Comparison of ENCODE assay signal across 14 mouse cellular contexts in genomic region chr7:25738277-25738676, GRCm38 (mm10).
"Had no signal": no experiment of that assay in that cellular context is flagged by ENCODE, and none has a peak within 500 bp of the region (broad histone marks: within the 10 kb centered on the region; RNA-seq: fewer than 3 reads in every experiment).

No protein-coding gene starts in this region.

- DNase-seq: kidney, adult 2 months; kidney, postnatal 25 days; layer of hippocampus, adult 9-11 months; layer of hippocampus, postnatal 36 days; right cerebral cortex, adult 18-20 months; right cerebral cortex, postnatal 25 days; thymus, postnatal 4 days had no signal

- H3K27me3 ChIP-seq: kidney, embryonic 15.5 days; limb, embryonic 12.5 days; lung, embryonic 15.5 days; midbrain, embryonic 12.5 days had no signal

- H3K4me1 ChIP-seq: kidney, embryonic 15.5 days; limb, embryonic 12.5 days; lung, embryonic 15.5 days; midbrain, embryonic 12.5 days had no signal

- H3K9me3 ChIP-seq: kidney, embryonic 15.5 days; limb, embryonic 12.5 days; lung, embryonic 15.5 days; midbrain, embryonic 12.5 days had no signal

- H3K4me2 ChIP-seq: kidney, embryonic 15.5 days; limb, embryonic 12.5 days; lung, embryonic 15.5 days; midbrain, embryonic 12.5 days had no signal

- ATAC-seq: hindbrain, postnatal 0 days; midbrain, embryonic 16.5 days had no signal

- H3K4me3 ChIP-seq: kidney, embryonic 15.5 days; limb, embryonic 12.5 days; lung, embryonic 15.5 days; midbrain, embryonic 12.5 days had no signal

- H3K27ac ChIP-seq: hindbrain, postnatal 0 days; kidney, embryonic 15.5 days; limb, embryonic 12.5 days; lung, embryonic 15.5 days; midbrain, embryonic 12.5 days; stomach, postnatal 0 days had no signal

- H3K9ac ChIP-seq: kidney, embryonic 15.5 days; limb, embryonic 12.5 days; lung, embryonic 15.5 days; midbrain, embryonic 12.5 days had no signal
